Mouse (Mus musculus): ENCODE data around the gene Kirrel. TPM values are rescaled to one million over a fixed set of nuclear protein-coding genes. Genes with fewer than 3 reads are reported as not detected.

The Kirrel gene
- polyA plus RNA-seq, 1 experiment from 2014 or later = 11.7 TPM

DNA sequence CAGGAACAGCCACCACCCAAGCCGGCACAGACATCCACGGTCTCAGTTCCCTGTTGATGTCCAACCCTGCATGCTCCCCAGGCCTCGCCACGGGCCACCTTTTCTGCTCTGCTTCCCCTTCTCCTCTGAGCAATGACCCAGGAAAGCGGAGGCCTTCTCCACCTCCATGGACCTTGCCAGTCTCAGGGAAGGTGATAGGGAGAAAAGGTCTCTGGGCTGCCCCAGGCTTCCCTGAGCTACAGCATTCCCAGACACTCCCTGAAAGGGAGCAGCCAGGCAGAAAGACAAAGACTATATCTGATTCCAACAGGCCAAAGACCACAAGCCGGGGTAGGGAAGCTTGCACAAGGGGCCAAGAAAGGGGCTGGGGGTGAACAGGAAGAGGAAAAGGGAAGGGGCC, 43.6 kb downstream of the Kirrel start:
- no peaks in the 10 kb centered on the region for H3K4me1 ChIP-seq (replicated peaks; ENCODE audit: insufficient read depth, low read length)
- no peak overlapping the region for H3K4me3 ChIP-seq (replicated peaks; ENCODE audit: low read depth, low read length)
- no peaks in the 10 kb centered on the region for H3K9me3 ChIP-seq (replicated peaks; ENCODE audit: low read length)
- H3K4me2 ChIP-seq (ENCODE audit: low read length) = no peak overlapping the region
- WGBS = 47% methylated on average over 6 of the region's 6 CpGs
- no peak; the same call in 1 of the 2 replicates for ATAC-seq (replicated peaks; ENCODE audit: low FRiP score, low read depth)
- H3K27me3 ChIP-seq (ENCODE audit: insufficient read depth, low read length) = no peaks in the 10 kb centered on the region
- H3K36me3 ChIP-seq (ENCODE audit: insufficient read depth, low read length) = no peaks in the 10 kb centered on the region
- TF ChIP-seq CTCF (IDR thresholded peaks at IDR 0.05; ENCODE audit: low read depth) = no peak
- no peak overlapping the region for H3K9ac ChIP-seq (ENCODE audit: low read depth, low read length)
- no peak overlapping the region; the same call in 1 of the 2 replicates for H3K27ac ChIP-seq
- peak; percentile 64 for DNase-seq (ENCODE audit: low spot score)

DNA sequence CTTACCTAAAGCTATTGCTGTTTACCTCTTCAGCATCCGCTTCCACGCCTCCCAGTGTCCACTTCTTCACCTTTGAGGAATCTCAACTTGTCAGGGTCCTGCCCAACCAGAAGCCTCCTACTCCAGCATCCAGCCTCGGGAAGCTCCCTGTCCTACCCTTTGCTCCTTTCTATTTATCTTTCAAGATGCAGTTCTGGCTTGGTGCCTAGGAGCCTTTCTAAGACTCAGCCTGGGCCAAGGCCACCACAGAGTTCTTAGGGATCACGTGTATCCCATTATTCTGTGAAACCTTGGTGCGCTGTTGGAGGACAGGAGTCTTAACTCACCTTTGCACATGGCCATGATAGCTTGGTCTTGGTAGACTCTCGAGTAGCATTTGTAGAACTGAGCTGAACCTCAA, 50.8 kb downstream of the Kirrel start:
- Histone ChIP-seq H3K4me2 (ENCODE audit: low read length) (no peak overlapping the region), H3K36me3 (ENCODE audit: insufficient read depth, low read length) (0 out of 2 replicates have a peak, but pooled peaks cover 10% of the 10 kb centered on the region), H3K9me3 (replicated peaks; ENCODE audit: low read length) (no peaks in the 10 kb centered on the region), H3K4me3 (replicated peaks; ENCODE audit: low read depth, low read length) (no peak overlapping the region), H3K4me1 (replicated peaks; ENCODE audit: insufficient read depth, low read length) (no peaks in the 10 kb centered on the region), H3K27me3 (ENCODE audit: insufficient read depth, low read length) (no peaks in the 10 kb centered on the region), H3K9ac (ENCODE audit: low read depth, low read length) (no peak overlapping the region), H3K27ac (no peak overlapping the region)
- ATAC-seq (replicated peaks; ENCODE audit: low FRiP score, low read depth) (no peak), DNase-seq (ENCODE audit: low spot score) (no peak)
- TF ChIP-seq CTCF (IDR thresholded peaks at IDR 0.05; ENCODE audit: low read depth) = no peak
- WGBS = 73% methylated on average over 6 of the region's 6 CpGs

- Histone ChIP-seq H3K27me3 (ENCODE audit: insufficient read depth, low read length) (no peaks in the 10 kb centered on the region), H3K9me3 (replicated peaks; ENCODE audit: low read length) (no peaks in the 10 kb centered on the region), H3K9ac (ENCODE audit: low read depth, low read length) (no peak overlapping the region), H3K4me2 (ENCODE audit: low read length) (no peak overlapping the region), H3K36me3 (ENCODE audit: insufficient read depth, low read length) (0 out of 2 replicates have a peak, but pooled peaks cover 10% of the 10 kb centered on the region), H3K4me1 (replicated peaks; ENCODE audit: insufficient read depth, low read length) (peaks cover 16% of the 10 kb centered on the region; the same call in 1 of the 2 replicates), H3K4me3 (replicated peaks; ENCODE audit: low read depth, low read length) (no peak overlapping the region), H3K27ac (no peak overlapping the region)
- DNase-seq (ENCODE audit: low spot score) (no peak), ATAC-seq (replicated peaks; ENCODE audit: low FRiP score, low read depth) (no peak)
- TF ChIP-seq CTCF (IDR thresholded peaks at IDR 0.05; ENCODE audit: low read depth) = no peak
- WGBS = 76% methylated on average over 9 of the region's 9 CpGs
Observed at GRCm38 (mm10) chr3:87118214-87118613, 56.3 kb downstream of the Kirrel start.

DNA sequence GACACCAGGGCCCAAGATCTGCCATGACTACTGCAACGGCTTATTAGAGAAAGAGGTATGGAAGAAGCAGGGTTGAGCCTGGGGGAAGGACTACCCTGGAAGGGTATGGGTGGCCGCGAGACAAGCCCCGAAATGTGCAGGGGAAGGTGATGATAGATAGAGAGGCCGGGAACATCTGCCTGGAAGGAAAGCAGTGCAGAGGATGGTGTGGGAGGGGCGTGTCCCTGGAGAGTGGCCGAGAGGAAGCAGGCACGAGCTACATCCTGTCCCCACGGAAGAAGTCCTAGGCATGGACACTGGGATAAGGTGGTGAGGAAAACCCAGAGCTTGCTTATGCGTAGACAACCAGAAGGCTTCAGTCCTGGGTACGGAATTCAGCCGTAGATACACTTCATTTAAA, 56.9 kb downstream of the Kirrel start:
- TF ChIP-seq CTCF (IDR thresholded peaks at IDR 0.05; ENCODE audit: low read depth) = no peak
- Histone ChIP-seq H3K27me3 (ENCODE audit: insufficient read depth, low read length) (no peaks in the 10 kb centered on the region), H3K27ac (no peak overlapping the region), H3K9ac (ENCODE audit: low read depth, low read length) (no peak overlapping the region), H3K4me3 (replicated peaks; ENCODE audit: low read depth, low read length) (no peak overlapping the region), H3K4me1 (replicated peaks; ENCODE audit: insufficient read depth, low read length) (peaks cover 20% of the 10 kb centered on the region; the same call in 1 of the 2 replicates), H3K36me3 (ENCODE audit: insufficient read depth, low read length) (0 out of 2 replicates have a peak, but pooled peaks cover 4% of the 10 kb centered on the region), H3K4me2 (ENCODE audit: low read length) (no peak overlapping the region), H3K9me3 (replicated peaks; ENCODE audit: low read length) (no peaks in the 10 kb centered on the region)
- ATAC-seq (replicated peaks; ENCODE audit: low FRiP score, low read depth) (no peak), DNase-seq (ENCODE audit: low spot score) (no peak)
- 68% methylated on average over 12 of the region's 12 CpGs for WGBS

- Histone ChIP-seq H3K9me3 (replicated peaks; ENCODE audit: low read length) (no peaks in the 10 kb centered on the region), H3K27me3 (ENCODE audit: insufficient read depth, low read length) (no peaks in the 10 kb centered on the region), H3K27ac (peak overlapping the region; percentile 54), H3K36me3 (ENCODE audit: insufficient read depth, low read length) (0 out of 2 replicates have a peak, but pooled peaks cover 3% of the 10 kb centered on the region), H3K9ac (ENCODE audit: low read depth, low read length) (no peak overlapping the region), H3K4me2 (ENCODE audit: low read length) (no peak overlapping the region), H3K4me1 (replicated peaks; ENCODE audit: insufficient read depth, low read length) (peaks cover 26% of the 10 kb centered on the region; the same call in 1 of the 2 replicates), H3K4me3 (replicated peaks; ENCODE audit: low read depth, low read length) (no peak overlapping the region)
- ATAC-seq (replicated peaks; ENCODE audit: low FRiP score, low read depth) (no peak), DNase-seq (ENCODE audit: low spot score) (no peak)
- TF ChIP-seq CTCF (IDR thresholded peaks at IDR 0.05; ENCODE audit: low read depth) = no peak
- 66% methylated on average over 6 of the region's 6 CpGs for WGBS
Observed at GRCm38 (mm10) chr3:87115726-87116540, 58.6 kb downstream of the Kirrel start.

DNA sequence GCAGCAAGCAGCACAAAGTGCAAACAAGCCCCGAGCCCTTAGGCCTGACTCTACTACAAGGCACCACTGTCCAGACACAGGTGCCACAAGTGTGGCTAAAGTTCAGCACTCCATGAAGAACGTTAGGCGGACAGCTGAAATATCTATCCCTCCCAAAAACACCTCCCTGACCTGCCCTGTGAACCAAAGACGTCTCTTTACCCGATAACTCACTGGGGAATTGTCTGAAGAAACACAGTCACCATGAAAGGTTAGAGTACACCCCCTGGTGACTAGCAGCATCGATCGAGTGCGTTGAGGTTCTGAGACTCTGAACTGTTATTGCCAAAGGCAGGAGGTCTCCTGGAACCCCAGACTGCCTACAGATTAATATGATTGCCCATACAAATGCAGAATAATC, 59.3 kb downstream of the Kirrel start:
- H3K9me3 ChIP-seq (replicated peaks; ENCODE audit: low read length) = no peaks in the 10 kb centered on the region
- 44% methylated on average over 8 of the region's 8 CpGs for WGBS
- H3K27me3 ChIP-seq (ENCODE audit: insufficient read depth, low read length) = no peaks in the 10 kb centered on the region
- DNase-seq (ENCODE audit: low spot score) = no peak
- peak overlapping the region; percentile 54 for H3K27ac ChIP-seq
- H3K36me3 ChIP-seq (ENCODE audit: insufficient read depth, low read length) = 0 out of 2 replicates have a peak, but pooled peaks cover 3% of the 10 kb centered on the region
- H3K4me1 ChIP-seq (replicated peaks; ENCODE audit: insufficient read depth, low read length) = peaks cover 26% of the 10 kb centered on the region; the same call in 1 of the 2 replicates
- TF ChIP-seq CTCF (IDR thresholded peaks at IDR 0.05; ENCODE audit: low read depth) = no peak
- ATAC-seq (replicated peaks; ENCODE audit: low FRiP score, low read depth) = 0 out of 2 replicates have a peak, but pooled peaks have one; percentile 8
- H3K4me2 ChIP-seq (ENCODE audit: low read length) = no peak overlapping the region
- H3K4me3 ChIP-seq (replicated peaks; ENCODE audit: low read depth, low read length) = no peak overlapping the region
- no peak overlapping the region for H3K9ac ChIP-seq (ENCODE audit: low read depth, low read length)

All from kidney, postnatal 0 days (tissue).